Mouse (Mus musculus) heart, embryonic 13.5 days (tissue): ENCODE measurements around the gene Ick. TPM values are rescaled to one million over a fixed set of nuclear protein-coding genes. Genes with fewer than 3 reads are reported as not detected.
"Not testable (repeated sequence)": the region's sequence is repeated elsewhere in the genome, so short reads cannot be mapped to it uniquely, and the experiment has no call there.

Source experiments
- ATAC-seq: fragments of 200-750 bp; cut with Nextera tagmentation; 2 replicates; pipeline ENCODE4 v1.8.0; 2017; ENCODE audit warnings: moderate TSS enrichment; ENCODE audit not compliant: insufficient number of reproducible peaks, low FRiP score, low TSS enrichment; ENCODE audit errors: extremely low read depth
- H3K27ac ChIP-seq: fragments of 300-500 bp; sonication (generic); replicated peaks from 2 replicates; pipeline ENCODE4 v1.5.1; 2015; ENCODE audit warnings: moderate library complexity, mild to moderate bottlenecking, inconsistent platforms
- H3K27me3 ChIP-seq: fragments of 300-500 bp; sonication (generic); replicated peaks from 2 replicates; pipeline ENCODE4 v1.6.1; 2015; ENCODE audit warnings: mild to moderate bottlenecking, inconsistent platforms
- H3K36me3 ChIP-seq: fragments of 300-500 bp; sonication (generic); 2 replicates; pipeline ENCODE4 v1.6.1; 2015; ENCODE audit warnings: mild to moderate bottlenecking, inconsistent platforms
- H3K4me1 ChIP-seq: fragments of 300-500 bp; sonication (generic); 2 replicates; pipeline ENCODE4 v1.6.1; 2015; ENCODE audit warnings: inconsistent platforms
- H3K4me2 ChIP-seq: fragments of 300-500 bp; sonication (generic); 2 replicates; pipeline ENCODE4 v1.6.1; 2015; ENCODE audit warnings: inconsistent platforms, mild to moderate bottlenecking, moderate library complexity
- H3K4me3 ChIP-seq: fragments of 300-500 bp; sonication (generic); 2 replicates; pipeline ENCODE4 v1.5.1; 2015; ENCODE audit warnings: moderate library complexity, mild to moderate bottlenecking, inconsistent platforms
- H3K9ac ChIP-seq: fragments of 300-500 bp; sonication (generic); 2 replicates; pipeline ENCODE4 v1.6.1; 2015; ENCODE audit warnings: inconsistent platforms, mild to moderate bottlenecking, moderate library complexity
- H3K9me3 ChIP-seq: fragments of 300-500 bp; sonication (generic); 2 replicates; pipeline ENCODE4 v1.6.1; 2016; ENCODE audit warnings: inconsistent platforms
- WGBS: fragments of 180-500 bp; shearing (Covaris S2); methylation state at CpG from one replicate; pipeline ENCODE4 v1.1.7; 2015; ENCODE audit warnings: mixed read lengths; 5-methylcytosine and 5-hydroxymethylcytosine counted together
- polyA plus RNA-seq: library from polyadenylated mRNA; unstranded; fragments of >200 nt; fragmentation: Nextera tagmentation; extraction: Ambion mirVana; gene quantifications from 2 replicates; pipeline ENCODE4 v1.2.1, GENCODE M21; 2015

The Ick gene
- 14.0 and 14.9 TPM in 2 replicates for polyA plus RNA-seq

DNA sequence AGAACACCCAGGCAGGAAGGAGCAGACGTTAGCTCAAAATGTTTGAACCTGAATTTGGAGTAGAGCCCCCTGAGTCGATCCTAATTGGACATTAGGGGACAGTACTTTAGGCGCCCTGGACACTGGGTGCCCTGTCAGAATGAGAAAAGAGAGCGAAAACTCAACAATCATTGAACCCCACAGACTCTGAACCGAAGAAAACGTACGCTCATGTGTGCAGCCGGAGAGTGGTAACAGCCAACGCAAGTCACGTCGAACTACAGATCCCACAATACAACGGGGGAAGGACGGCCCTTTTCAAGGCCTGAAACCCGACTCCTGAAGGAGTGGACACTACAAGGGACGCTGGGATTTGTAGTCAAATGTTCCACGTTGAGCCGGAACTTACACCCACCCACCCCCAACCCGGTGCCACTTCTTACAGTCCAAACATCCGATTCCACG, at the start of gene Ick, which contains the start of gene Fbxo9:
Gene Ick (plus strand): TSS at position 397 of the 444 bp plus-strand sequence.
Gene Fbxo9 (minus strand): TSS at position 270 of the 444 bp plus-strand sequence.
- Histone ChIP-seq H3K9ac (peak within 1 kb of the TSS; percentile 98), H3K4me1 (peaks cover 40% of the 10 kb centered on the region), H3K27ac (peak within 1 kb of the TSS; percentile 99), H3K4me2 (peak within 1 kb of the TSS; percentile 82), H3K4me3 (peak within 1 kb of the TSS; percentile 99), H3K27me3 (no peaks in the 10 kb centered on the region), H3K9me3 (no peaks in the 10 kb centered on the region), H3K36me3 (peaks cover 24% of the 10 kb centered on the region)
- under 1% methylated on average over 20 of the region's 20 CpGs for WGBS
- ATAC-seq: peak; percentile 83

DNA sequence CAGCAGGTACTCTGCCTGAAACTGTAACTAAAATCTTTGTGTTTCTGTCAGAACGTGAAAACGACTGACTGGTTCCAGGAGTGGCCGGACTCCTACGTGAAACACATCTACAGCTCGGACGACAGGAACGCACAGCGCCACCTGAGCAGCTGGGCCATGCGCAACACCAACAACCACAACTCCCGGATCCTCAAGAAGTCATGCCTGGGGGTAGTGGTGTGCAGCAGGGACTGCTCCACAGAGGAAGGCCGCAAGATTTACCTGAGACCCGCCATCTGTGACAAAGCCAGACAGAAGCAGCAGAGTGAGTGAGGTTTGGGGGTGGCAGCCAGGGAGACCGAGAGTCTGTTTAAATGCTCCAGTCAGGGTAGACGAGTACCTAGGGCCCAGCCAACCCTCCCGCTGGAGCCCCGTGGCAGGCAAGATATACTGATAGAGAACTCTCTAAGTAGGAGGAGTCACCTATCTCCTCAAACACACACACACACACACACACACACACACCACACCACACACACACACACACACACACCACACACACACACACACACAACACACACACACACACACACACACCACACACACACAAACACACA, 49.4 kb upstream of the Ick start:
- no peak overlapping the region for H3K9ac ChIP-seq
- H3K4me1 ChIP-seq: peaks cover 11% of the 10 kb centered on the region
- WGBS: 71% methylated on average over 16 of the region's 16 CpGs
- H3K9me3 ChIP-seq: no peaks in the 10 kb centered on the region
- no peaks in the 10 kb centered on the region for H3K36me3 ChIP-seq
- no peak overlapping the region for H3K4me2 ChIP-seq
- no peak overlapping the region for H3K4me3 ChIP-seq
- no peak overlapping the region for H3K27ac ChIP-seq
- no peaks in the 10 kb centered on the region for H3K27me3 ChIP-seq
- ATAC-seq: no peak

DNA sequence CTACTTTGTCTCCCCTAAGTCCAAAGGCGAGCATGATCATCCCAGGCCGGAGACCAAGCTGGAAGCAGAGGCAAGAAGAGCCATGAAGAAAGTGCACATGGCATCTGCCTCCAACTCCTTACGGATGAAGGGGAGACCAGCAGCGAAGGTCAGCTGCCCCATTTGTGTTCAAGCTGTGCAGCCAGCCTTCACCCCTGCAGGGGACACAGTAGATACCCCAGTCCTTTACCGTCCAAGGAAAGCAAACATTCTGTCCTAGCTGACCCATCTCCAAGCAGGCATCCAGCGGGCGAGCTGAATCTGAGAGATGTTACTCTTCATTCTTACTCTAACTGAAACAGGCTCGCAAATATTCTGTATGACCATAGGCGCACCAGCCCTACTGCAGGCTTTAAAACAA, 46.6 kb upstream of the Ick start:
- Histone ChIP-seq H3K4me2 (no peak overlapping the region), H3K4me1 (peaks cover 11% of the 10 kb centered on the region), H3K27me3 (no peaks in the 10 kb centered on the region), H3K9ac (no peak overlapping the region), H3K9me3 (no peaks in the 10 kb centered on the region), H3K27ac (no peak overlapping the region), H3K36me3 (no peaks in the 10 kb centered on the region), H3K4me3 (no peak overlapping the region)
- WGBS: 75% methylated on average over 9 of the region's 9 CpGs
- ATAC-seq: no peak

DNA sequence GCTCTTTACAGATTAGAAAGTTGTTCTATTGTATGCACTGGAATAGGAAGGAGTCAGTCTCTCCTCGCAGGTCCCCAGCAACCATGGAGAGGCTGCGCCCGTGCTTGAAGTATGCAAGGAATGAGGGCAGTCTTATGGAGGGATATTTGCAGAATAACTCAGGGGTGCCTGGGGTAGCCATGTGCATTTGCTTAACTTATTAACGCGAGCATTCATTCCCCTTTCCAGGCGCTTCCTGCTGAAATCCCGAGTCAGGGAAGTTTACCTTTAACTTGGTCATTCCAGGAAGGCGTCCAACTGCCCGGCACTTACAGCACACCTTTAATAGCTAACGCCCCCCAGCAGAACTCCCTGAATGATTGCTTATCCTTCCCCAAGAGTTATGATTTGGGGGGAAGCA, 44.9 kb upstream of the Ick start:
- peak overlapping the region; percentile 18; the same call in 1 of the 2 replicates for H3K4me2 ChIP-seq
- no peaks in the 10 kb centered on the region for H3K36me3 ChIP-seq
- 45% methylated on average over 10 of the region's 10 CpGs for WGBS
- no peak overlapping the region for H3K9ac ChIP-seq
- no peaks in the 10 kb centered on the region for H3K27me3 ChIP-seq
- no peaks in the 10 kb centered on the region for H3K9me3 ChIP-seq
- peaks cover 11% of the 10 kb centered on the region for H3K4me1 ChIP-seq
- H3K27ac ChIP-seq: no peak overlapping the region
- no peak overlapping the region for H3K4me3 ChIP-seq
- ATAC-seq: no peak

DNA sequence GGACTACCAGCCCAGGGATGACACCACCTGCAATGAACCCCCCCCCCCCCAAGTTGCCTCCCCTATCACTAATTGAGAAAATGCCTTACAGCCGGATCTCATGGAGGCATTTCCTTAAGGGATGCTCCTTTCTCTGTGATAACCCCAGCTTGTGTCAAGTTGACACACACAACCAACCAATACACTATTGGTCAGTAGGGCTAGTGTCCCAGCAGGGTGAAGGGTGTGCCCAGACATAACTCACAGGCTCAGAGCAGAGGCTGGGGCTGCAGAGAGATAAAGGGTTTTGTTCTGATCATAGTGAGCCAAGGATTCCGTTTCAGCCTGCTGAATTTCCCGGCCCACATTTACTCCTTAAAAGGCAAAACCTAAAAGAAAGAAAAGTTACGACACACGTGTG, 38.5 kb upstream of the Ick start:
- H3K9me3 ChIP-seq: no peaks in the 10 kb centered on the region
- no peak overlapping the region for H3K4me2 ChIP-seq
- no peak overlapping the region for H3K27ac ChIP-seq
- ATAC-seq: no peak
- no peaks in the 10 kb centered on the region for H3K27me3 ChIP-seq
- H3K4me1 ChIP-seq: no peaks in the 10 kb centered on the region
- WGBS: 68% methylated on average over 5 of the region's 5 CpGs
- H3K4me3 ChIP-seq: no peak overlapping the region
- no peaks in the 10 kb centered on the region for H3K36me3 ChIP-seq
- no peak overlapping the region for H3K9ac ChIP-seq

DNA sequence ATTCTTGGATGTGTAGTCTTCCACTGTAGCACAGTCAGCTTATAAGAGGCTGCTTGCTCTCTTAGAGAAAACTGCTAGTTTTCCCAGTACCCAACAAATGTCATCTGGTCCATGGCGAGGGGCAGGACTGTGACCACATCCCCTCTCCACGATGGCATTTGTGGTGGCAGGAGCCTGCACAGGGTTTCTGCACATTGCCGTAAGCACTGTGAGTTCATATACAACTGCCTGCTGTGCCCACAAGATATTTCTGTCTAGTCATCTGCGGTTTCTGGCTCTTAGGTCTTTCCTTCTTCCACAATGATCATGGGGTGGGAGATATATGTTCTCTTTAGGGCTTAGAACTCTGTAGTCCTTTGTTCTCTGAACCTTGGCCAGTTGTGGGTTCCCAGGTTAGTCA, 37.4 kb upstream of the Ick start:
- no peaks in the 10 kb centered on the region for H3K9me3 ChIP-seq
- ATAC-seq: no peak
- no peak overlapping the region for H3K27ac ChIP-seq
- WGBS: 78% methylated on average over 4 of the region's 4 CpGs
- H3K27me3 ChIP-seq: no peaks in the 10 kb centered on the region
- H3K4me1 ChIP-seq: no peaks in the 10 kb centered on the region
- no peak overlapping the region for H3K9ac ChIP-seq
- no peaks in the 10 kb centered on the region for H3K36me3 ChIP-seq
- H3K4me3 ChIP-seq: no peak overlapping the region
- H3K4me2 ChIP-seq: no peak overlapping the region

DNA sequence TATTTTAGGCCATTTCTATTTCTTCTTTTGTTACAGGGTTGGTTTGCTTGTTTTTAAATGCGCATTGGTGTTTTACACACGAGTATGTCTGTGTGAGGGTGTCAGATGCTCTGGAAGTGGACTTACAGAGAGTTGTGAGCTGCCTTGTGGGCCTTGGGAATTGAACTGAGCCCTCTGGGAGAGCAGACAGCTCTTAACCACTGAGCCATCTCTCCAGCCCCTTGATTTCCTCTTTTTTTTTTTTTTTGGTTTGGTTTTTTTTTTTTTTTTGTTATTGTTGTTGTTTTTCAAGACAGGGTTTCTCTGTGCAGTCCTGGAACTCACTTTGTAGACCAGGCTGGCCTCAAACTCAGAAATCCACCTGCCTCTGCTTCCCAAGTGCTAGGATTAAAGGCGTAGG, 35.7 kb upstream of the Ick start:
- not testable (repeated sequence) for ATAC-seq, H3K4me3 ChIP-seq, H3K27me3 ChIP-seq, H3K4me2 ChIP-seq, H3K9ac ChIP-seq, H3K9me3 ChIP-seq, H3K4me1 ChIP-seq, H3K27ac ChIP-seq, H3K36me3 ChIP-seq
- WGBS: 85% methylated on average over 3 of the region's 3 CpGs

DNA sequence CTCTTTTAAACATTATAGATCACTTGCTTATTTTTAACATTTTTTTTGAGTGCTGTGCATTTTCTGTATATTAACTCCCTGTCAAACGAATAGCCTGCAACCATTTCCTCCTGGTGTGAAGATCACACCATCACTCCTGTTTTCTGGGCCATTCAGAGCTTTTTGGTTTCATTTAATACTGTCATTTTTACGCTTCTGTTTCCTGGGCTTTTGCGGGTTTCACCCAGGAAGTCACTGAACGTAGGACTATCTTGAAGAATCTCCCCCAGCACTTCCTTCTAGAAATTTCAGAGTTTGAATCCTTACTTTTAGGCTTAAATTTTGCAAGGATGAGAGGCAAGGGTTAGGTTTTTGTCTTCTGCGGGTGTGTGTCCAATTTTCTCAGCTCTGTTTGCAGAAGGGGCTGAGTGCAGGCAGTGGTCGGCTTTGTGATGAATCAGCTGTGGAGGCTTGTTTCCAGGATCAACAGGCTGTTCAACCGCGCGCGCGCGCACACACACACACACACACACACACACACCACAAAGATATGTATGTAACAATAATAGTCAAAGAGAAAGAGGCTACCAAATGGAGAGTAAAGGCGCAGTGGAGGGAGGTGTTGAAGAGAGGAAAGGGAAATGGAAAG, 35.2 kb upstream of the Ick start:
- no peak overlapping the region for H3K9ac ChIP-seq
- no peak overlapping the region for H3K4me2 ChIP-seq
- H3K4me3 ChIP-seq: no peak overlapping the region
- no peak overlapping the region for H3K27ac ChIP-seq
- H3K27me3 ChIP-seq: no peaks in the 10 kb centered on the region
- no peak for ATAC-seq
- H3K4me1 ChIP-seq: no peaks in the 10 kb centered on the region
- no peaks in the 10 kb centered on the region for H3K9me3 ChIP-seq
- no peaks in the 10 kb centered on the region for H3K36me3 ChIP-seq
- 88% methylated on average over 13 of the region's 13 CpGs for WGBS

DNA sequence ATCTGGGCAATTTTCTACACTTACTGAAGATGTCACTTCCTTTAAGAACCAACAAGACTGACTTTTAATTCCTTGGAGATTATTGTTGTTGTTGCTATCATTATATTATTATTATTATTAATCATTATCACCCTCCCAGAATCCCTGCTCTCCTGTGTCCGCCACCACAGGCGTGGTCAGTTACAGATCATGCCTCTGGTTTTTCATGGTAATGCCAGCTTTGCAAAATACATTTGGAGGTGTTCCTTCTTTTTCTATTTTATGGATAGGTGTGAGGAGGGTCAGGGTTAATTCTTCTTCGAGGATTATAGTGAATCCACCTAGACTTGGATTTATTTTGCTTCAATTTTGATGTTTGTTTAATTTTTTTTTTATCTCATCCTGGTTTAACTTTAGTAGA, 33.7 kb upstream of the Ick start:
- 90% methylated on average over 3 of the region's 3 CpGs for WGBS
- Histone ChIP-seq H3K9ac (no peak overlapping the region), H3K36me3 (0 out of 2 replicates have a peak, but pooled peaks cover under 1% of the 10 kb centered on the region), H3K9me3 (no peaks in the 10 kb centered on the region), H3K4me2 (no peak overlapping the region), H3K4me3 (no peak overlapping the region), H3K27me3 (no peaks in the 10 kb centered on the region), H3K27ac (no peak overlapping the region), H3K4me1 (no peaks in the 10 kb centered on the region)
- no peak for ATAC-seq

DNA sequence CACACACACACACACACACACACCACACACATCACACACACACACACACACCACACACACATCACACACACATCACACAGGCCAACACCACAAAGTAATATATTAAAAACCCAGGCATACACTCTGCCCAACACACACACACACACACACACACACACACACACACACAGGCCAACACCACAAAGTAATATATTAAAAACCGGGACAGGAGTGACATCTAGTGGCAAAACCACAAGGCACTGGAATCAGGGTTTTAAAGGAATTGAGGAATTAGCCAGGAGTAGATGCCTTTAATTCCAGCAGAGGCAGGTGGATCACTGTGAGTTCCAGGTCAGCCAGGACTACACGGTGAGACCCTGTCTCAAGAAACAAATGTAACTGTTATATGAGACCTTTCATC, 30.8 kb upstream of the Ick start:
- Histone ChIP-seq H3K36me3 (peaks cover 24% of the 10 kb centered on the region), H3K4me2 (no peak overlapping the region), H3K9ac (no peak overlapping the region), H3K27me3 (no peaks in the 10 kb centered on the region), H3K9me3 (no peaks in the 10 kb centered on the region), H3K4me1 (no peaks in the 10 kb centered on the region), H3K27ac (no peak overlapping the region), H3K4me3 (no peak overlapping the region)
- WGBS: 13% methylated on average over 2 of the region's 2 CpGs
- no peak for ATAC-seq

DNA sequence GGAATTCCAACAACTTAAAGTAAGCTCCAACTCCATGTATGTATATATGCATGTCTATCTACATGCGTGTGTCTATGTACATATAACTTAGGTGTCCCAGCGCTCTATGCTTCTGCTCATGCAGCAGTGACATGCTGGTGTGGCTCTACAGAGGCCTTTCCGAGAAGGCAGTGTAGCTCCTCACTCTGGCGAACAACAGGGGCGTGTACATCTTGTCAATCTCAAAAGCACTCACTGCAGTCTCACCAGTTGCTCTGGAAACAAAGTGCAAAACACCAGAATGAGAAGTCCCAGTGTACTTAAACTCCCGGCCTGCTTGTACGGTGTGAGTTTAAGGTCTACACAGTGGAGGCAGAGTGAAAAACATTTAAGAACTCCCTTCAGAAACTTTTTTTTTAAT, 27.2 kb upstream of the Ick start:
- no peaks in the 10 kb centered on the region for H3K4me1 ChIP-seq
- no peak for ATAC-seq
- no peak overlapping the region for H3K4me3 ChIP-seq
- no peak overlapping the region for H3K4me2 ChIP-seq
- no peaks in the 10 kb centered on the region for H3K9me3 ChIP-seq
- no peaks in the 10 kb centered on the region for H3K27me3 ChIP-seq
- H3K36me3 ChIP-seq: peaks cover 60% of the 10 kb centered on the region
- H3K9ac ChIP-seq: no peak overlapping the region
- no peak overlapping the region for H3K27ac ChIP-seq
- WGBS: 70% methylated on average over 7 of the region's 7 CpGs

DNA sequence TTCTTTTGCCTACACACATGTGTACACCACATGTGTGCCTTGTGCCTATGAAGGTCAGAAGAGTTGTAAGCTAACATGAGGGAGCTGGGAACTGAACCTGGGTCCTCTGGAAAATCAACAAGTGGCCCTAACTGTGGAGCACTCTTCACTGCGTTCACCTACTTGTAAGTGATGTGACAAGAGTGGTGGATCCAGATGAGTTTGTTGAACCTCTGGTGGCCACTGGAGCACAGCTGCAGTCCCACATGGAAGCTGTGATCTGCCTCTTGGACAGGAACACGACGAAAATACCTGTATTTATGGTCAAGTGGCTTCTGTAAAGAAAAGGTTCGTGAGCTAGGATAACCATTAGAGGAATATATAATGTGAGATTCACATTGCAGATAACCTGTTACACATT, 24.7 kb upstream of the Ick start:
- H3K4me1 ChIP-seq: peaks cover 21% of the 10 kb centered on the region
- H3K4me3 ChIP-seq: no peak overlapping the region
- H3K36me3 ChIP-seq: peaks cover 70% of the 10 kb centered on the region
- H3K27ac ChIP-seq: no peak overlapping the region
- no peaks in the 10 kb centered on the region for H3K27me3 ChIP-seq
- H3K9me3 ChIP-seq: no peaks in the 10 kb centered on the region
- H3K9ac ChIP-seq: no peak overlapping the region
- 89% methylated on average over 4 of the region's 4 CpGs for WGBS
- no peak for ATAC-seq
- no peak overlapping the region for H3K4me2 ChIP-seq
